Mouse (Mus musculus) liver, adult (tissue): ENCODE results near the gene Eya3.

Experiments
- GATA4 ChIP-seq: IDR thresholded peaks from 2 replicates; pipeline ENCODE4 v1.6.1; 2014; ENCODE audit warnings: mild to moderate bottlenecking, low read length; ENCODE audit not compliant: insufficient replicate concordance

The Eya3 gene

DNA sequence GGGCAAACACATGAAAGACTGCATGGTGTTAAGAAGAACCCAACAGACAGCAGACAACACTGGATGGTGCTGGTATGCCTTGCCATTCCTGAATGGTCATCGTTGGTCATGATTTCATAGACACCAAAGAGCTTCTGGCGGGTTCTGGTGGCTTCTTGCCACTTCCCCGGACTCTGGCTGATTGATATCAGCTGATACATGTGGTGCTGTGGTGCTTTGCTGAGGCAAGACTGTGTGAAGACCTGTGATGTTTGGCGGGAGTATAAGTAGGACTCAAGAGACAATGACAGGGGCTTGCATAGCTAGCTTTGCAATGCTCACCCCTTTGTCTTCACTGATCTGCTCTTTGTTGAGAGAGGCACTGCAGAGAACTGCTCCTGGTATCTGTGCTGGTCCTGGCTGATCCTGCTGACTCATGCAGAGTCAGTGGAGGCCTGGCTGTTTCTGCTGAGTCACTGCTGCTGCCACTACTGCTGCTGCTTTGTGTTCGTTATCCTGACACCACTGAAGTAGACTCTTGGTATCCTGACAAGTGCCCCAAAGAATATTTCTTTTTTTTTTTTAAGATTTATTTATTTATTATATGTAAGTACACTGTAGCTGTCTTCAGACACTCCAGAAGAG lies 14.6 kb upstream of the Eya3 start:
- TF ChIP-seq GATA4: no peak

- TF ChIP-seq GATA4: no peak
Observed at GRCm38 (mm10) chr4:132628830-132629229, 10.0 kb upstream of the Eya3 start.

- TF ChIP-seq GATA4: no peak
Observed at GRCm38 (mm10) chr4:132635971-132636370, 2.8 kb upstream of the Eya3 start.

- no peak for TF ChIP-seq GATA4
Observed at GRCm38 (mm10) chr4:132636554-132636953, 2.2 kb upstream of the Eya3 start.

DNA sequence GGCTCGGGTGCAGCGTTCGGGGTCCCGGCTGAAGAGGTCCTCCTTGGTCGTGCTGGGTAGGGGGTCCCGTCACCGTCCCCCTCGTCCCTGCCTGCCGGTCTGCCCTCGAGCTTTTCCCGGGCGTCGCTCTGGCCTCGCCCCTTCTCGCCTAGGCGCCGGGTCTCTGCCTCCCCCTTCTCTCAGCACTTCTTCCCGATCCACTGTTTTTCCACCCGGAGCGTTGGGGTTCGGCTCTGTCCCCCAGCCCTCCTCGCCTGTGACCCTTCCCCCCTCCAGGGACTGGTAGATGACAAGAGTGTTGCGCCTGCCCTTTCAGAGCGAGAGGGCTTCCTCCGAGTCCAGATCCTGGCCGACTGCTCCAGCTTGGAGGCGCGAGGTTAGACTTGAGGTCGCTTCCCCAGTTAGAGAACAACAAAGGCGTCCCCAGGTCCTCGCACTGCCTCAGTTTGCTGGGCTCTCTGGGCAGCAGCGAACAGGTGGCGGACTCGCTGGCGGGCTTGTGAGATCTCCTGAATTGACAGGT lies 465 bp downstream of the Eya3 start:
- TF ChIP-seq GATA4: no peak

DNA sequence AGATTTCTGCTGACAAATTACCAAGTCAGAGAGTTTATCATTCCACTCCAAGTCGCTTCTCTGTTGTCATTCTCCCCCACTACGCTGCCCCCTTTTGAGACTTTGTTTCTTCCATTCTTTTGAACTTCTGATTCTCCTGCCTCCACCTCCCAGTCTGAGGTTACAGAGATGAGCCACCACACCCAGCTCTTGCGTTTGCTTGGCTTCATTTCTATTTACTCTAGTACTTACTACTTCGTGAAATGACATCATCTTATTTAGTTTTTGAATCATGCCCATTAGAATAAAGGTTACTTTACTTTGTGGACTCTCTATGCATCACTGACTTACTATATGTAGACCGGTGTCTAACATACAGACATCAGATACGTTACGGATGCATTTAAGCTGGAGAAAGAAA lies 8.7 kb downstream of the Eya3 start:
- TF ChIP-seq GATA4: no peak

- TF ChIP-seq GATA4: no peak
Observed at GRCm38 (mm10) chr4:132649271-132649999, 10.6 kb downstream of the Eya3 start.

DNA sequence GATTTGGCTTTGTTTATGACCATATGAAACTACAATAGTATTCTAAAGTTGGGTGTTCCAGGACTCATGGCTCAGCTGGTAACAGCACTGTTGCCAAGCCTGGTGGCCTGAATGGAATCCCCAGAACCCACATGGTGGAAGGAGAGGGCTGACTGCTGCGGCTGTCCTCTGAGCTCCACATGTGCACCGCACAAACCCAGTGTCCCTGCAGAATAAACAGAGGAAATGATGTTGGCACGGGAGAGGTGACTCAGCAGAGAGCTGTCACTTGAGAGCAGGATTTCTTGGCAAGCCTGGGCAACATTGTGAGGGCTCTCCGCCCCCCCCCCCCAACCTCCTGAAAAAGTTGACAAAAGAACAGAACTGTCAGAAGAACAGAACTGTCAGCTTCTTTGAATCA lies 14.1 kb downstream of the Eya3 start:
- TF ChIP-seq GATA4: no peak

DNA sequence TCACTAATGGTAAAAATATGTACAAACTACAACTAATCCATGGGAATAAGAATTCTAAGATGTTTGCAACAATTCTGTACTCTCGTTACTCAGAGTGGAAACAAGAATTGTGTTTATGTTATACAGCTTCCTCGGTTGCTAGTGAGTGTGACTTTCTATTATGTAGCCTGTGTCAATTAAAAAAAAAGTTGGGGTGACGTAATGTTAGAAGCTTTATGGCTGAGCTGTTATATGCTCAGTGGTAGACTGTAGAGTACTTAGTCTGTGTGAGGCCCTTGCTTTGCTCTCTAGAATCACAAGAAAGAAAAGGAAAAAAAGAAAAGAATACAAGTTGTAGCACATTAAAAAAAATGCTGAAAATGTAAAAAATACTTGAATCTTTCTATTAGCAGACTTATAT lies 15.0 kb downstream of the Eya3 start:
- no peak for TF ChIP-seq GATA4

DNA sequence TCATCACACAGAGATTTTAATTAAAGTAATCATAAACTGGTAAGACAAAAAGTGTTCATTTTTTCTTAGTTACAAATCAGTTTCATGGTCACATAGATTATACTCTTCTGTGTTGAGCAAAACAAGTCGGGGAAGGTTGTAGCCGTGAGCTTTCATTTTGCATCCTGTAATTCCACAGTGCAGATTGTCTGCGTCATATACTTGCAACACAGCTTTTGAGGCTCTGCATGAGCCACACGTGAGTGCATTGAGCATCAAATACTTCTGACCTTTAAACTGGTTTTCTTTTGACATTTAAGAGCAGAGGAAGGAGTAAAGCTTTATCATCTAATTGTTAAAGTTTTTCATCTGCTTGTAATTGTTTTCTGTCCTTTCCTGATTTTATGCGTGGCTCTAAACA lies 16.5 kb downstream of the Eya3 start:
- no peak for TF ChIP-seq GATA4

DNA sequence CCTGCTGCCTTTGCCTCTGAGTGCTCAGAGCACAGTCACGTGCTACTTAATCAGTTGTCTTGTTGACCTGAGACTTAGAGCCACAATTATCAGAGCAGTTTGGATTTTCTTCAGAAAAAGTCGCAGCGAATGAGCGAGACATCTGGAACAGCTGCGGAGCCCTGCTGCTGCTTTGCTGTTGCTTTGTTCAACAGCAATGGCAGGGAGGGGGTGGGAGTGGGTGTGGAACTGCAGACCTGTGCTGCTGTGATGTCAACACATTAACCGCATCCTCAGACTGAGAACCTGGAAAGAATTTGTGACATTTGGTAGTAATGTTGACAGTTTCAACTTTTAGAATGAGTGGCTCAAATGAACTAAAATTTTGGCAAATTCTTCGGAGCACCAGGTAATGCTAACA lies 20.3 kb downstream of the Eya3 start:
- no peak for TF ChIP-seq GATA4

DNA sequence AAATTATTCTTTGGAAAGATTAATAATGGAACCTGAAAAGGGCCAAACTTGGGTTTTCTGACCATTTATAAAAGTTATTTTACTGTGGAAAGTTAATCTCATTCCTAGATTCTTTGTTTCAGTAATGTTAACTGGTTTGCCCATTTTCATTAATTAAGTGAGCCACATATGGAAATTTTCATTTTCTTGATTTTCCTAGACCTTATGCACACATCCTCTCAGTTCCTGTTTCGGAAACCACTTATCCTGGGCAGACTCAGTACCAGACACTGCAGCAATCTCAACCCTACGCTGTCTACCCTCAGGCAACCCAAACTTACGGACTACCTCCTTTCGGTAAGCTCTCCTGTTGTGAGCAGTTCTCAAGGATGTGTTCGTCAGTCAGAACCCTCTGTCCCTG lies 33.9 kb downstream of the Eya3 start:
- no peak for TF ChIP-seq GATA4

DNA sequence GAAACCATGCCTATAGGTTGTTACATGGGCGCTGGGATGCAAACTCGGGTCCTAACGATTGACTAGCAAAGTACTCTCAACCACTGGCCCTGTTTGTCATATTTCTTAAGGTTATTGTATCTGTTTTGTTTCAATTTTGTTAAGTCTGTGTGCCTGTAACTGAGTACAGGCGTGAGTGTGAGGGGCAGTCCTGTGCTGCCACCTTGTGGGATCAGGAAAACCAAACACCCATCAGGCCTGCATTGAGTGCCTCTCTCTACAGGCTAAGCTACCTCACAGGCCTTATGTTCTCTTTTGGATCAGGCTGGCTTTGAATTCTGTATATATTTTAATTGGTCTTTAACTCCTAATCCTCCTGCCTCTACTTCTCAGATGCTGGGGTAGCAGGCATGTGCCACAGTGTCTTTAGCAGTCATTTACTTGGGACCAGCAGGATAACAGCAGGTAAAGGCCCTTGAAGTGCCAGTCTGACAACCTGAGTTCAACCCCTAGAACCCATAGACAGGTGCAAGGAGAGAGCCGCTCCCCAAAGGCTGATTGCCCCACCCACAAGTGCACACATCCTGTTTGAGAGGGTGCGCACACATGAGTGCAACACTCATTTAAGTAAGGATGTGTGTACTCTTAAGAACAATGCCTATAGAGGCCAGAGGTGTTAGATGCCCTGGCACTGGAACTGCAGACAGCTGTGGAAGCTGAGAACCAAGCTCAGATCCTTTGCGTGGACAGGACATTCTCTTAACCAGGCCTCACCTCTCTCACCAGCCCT lies 38.2 kb downstream of the Eya3 start:
- TF ChIP-seq GATA4: no peak

DNA sequence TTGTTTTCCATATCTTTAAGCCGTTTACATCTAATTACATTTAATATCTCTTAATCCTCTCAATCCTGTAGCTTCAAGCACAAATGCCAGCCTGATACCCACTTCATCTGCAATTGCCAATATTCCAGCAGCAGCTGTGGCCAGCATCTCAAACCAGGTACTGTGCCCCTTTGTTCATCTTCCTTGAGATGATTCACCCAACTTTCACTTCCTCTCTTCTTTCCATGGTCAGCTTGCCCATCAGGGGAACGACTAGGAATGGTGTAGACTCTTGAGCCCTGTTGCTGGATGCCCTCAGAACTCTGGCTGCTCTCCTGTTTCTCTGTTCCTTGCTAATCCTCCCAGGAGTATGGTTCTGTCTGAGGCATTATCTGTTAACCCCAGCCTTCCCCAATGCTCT lies 50.8 kb downstream of the Eya3 start:
- no peak for TF ChIP-seq GATA4

GRCm38 (mm10) chr4:132693366-132693765 lies 54.6 kb downstream of the Eya3 start:
- no peak for TF ChIP-seq GATA4

- no peak for TF ChIP-seq GATA4
Observed at GRCm38 (mm10) chr4:132702076-132702475, 63.3 kb downstream of the Eya3 start.
